Mouse (Mus musculus): Measurements from ENCODE around the gene Plpp7. TPM values are rescaled to one million over a fixed set of nuclear protein-coding genes. Genes with fewer than 3 reads are reported as not detected.

Gene Plpp7
- 2.9 and 7.7 TPM in 2 replicates for polyA plus RNA-seq (2012; rRNA removed)

DNA sequence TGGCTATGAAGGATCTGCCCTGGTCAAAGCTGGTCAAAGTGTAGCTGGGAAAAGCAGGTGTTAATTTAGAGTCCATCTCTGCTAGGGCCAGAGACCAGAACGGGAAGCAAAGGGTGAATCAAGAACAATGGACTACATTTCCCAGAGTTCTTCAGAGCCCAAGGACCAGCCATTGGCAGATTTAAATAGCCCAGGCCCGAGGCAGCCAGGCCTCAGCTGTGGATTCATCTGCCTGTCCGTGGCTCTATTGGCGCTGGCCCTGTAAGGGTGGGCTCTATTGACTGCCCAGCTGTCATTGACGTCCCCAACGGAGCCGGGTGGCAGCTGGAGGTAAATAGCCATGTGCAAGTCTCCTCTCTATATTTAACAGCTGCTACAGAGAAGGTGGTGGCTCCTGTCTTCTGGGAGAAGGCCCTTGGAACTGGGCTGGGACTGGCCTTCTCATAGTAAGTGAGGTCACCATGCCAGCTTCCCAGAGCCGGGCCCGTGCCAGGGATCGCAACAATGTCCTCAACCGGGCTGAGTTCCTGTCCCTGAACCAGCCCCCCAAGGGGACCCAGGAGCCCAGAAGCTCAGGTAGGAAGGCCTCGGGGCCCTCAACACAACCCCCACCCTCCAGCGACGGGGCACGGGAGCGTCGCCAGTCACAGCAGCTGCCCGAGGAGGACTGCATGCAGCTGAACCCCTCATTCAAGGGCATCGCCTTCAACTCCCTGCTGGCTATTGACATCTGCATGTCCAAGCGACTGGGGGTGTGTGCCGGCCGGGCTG lies at the start of gene Plpp7:
Gene Plpp7 (plus strand): TSS at position 178 of the 771 bp plus-strand sequence.
- Histone ChIP-seq H3K27ac (ENCODE audit: control insufficient read depth, insufficient read depth, low read length) (no peak within 1 kb of the TSS), H3K4me3 (ENCODE audit: control insufficient read depth, insufficient read depth, low read length) (peak within 1 kb of the TSS; percentile 13; the same call in 1 of the 2 replicates), H3K27me3 (ENCODE audit: control insufficient read depth, insufficient read depth, low read length) (no peaks in the 10 kb centered on the region), H3K36me3 (ENCODE audit: control insufficient read depth, insufficient read depth, low read length) (no peaks in the 10 kb centered on the region), H3K4me1 (replicated peaks; ENCODE audit: control insufficient read depth, insufficient read depth, low read length) (peaks cover 7% of the 10 kb centered on the region; the same call in 1 of the 2 replicates)
- no peak for DNase-seq
- 68% methylated on average over 22 of the region's 22 CpGs for WGBS
- TF ChIP-seq CTCF (IDR thresholded peaks at IDR 0.05; ENCODE audit: borderline replicate concordance, control insufficient read depth, extremely low read depth, insufficient read depth, low read length, poor library complexity): no peak
- TF ChIP-seq POLR2A (IDR thresholded peaks at IDR 0.05; ENCODE audit: control insufficient read depth, extremely low read depth, insufficient read depth, low read length, poor library complexity): no peak

DNA sequence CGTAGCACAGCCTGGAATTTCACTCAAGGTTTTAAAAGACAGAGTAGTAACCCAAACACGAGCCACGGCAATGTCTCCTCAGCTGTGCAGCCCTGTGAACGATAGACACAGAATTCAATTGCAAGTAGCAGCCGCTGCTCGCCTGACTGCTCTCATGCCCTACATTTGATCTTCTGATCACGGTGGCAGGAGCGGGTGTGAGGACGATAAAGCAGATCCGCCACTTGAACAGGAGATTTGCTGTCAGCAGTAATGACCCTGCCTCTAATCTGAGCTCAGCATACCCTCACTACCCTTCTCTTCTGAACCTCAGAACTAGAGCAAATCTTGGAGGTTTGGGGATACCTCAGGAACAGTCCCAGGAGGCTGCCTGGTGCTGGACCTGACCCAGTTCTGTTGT lies 49.3 kb upstream of the Plpp7 start:
- Histone ChIP-seq H3K36me3 (ENCODE audit: control insufficient read depth, insufficient read depth, low read length) (peaks cover 10% of the 10 kb centered on the region), H3K4me3 (ENCODE audit: control insufficient read depth, insufficient read depth, low read length) (no peak overlapping the region), H3K4me1 (replicated peaks; ENCODE audit: control insufficient read depth, insufficient read depth, low read length) (peaks cover 59% of the 10 kb centered on the region), H3K27me3 (ENCODE audit: control insufficient read depth, insufficient read depth, low read length) (no peaks in the 10 kb centered on the region), H3K27ac (ENCODE audit: control insufficient read depth, insufficient read depth, low read length) (peak overlapping the region; percentile 93)
- TF ChIP-seq CTCF (IDR thresholded peaks at IDR 0.05; ENCODE audit: borderline replicate concordance, control insufficient read depth, extremely low read depth, insufficient read depth, low read length, poor library complexity): no peak
- TF ChIP-seq POLR2A (IDR thresholded peaks at IDR 0.05; ENCODE audit: control insufficient read depth, extremely low read depth, insufficient read depth, low read length, poor library complexity): no peak
- 37% methylated on average over 10 of the region's 10 CpGs for WGBS
- DNase-seq: no peak

DNA sequence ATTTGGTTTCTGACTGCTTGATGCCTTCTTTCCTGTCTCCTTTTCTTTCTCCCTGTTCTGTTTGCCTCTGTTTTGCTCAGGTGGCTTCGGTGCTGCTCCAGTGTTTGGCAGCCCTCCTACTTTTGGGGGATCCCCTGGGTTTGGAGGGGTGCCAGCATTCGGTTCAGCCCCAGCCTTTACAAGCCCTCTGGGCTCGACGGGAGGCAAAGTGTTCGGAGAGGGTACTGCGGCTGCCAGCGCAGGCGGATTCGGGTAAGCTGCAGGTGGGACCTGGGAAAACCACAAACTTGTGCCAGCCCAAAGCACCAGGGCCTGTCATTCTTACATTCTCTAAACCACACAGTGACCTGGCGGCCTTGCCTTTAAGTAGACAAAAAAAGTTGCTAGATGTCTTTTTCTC lies 48.0 kb upstream of the Plpp7 start:
- TF ChIP-seq POLR2A (IDR thresholded peaks at IDR 0.05; ENCODE audit: control insufficient read depth, extremely low read depth, insufficient read depth, low read length, poor library complexity): peak; percentile 56; the same call in 1 of the 2 replicates
- TF ChIP-seq CTCF (IDR thresholded peaks at IDR 0.05; ENCODE audit: borderline replicate concordance, control insufficient read depth, extremely low read depth, insufficient read depth, low read length, poor library complexity): peak; percentile 66; the same call in 1 of the 2 replicates
- DNase-seq: peak; percentile 81
- Histone ChIP-seq H3K27me3 (ENCODE audit: control insufficient read depth, insufficient read depth, low read length) (no peaks in the 10 kb centered on the region), H3K4me3 (ENCODE audit: control insufficient read depth, insufficient read depth, low read length) (no peak overlapping the region), H3K4me1 (replicated peaks; ENCODE audit: control insufficient read depth, insufficient read depth, low read length) (peaks cover 65% of the 10 kb centered on the region), H3K36me3 (ENCODE audit: control insufficient read depth, insufficient read depth, low read length) (peaks cover 10% of the 10 kb centered on the region), H3K27ac (ENCODE audit: control insufficient read depth, insufficient read depth, low read length) (peak overlapping the region; percentile 95)
- WGBS: 8% methylated on average over 10 of the region's 10 CpGs

DNA sequence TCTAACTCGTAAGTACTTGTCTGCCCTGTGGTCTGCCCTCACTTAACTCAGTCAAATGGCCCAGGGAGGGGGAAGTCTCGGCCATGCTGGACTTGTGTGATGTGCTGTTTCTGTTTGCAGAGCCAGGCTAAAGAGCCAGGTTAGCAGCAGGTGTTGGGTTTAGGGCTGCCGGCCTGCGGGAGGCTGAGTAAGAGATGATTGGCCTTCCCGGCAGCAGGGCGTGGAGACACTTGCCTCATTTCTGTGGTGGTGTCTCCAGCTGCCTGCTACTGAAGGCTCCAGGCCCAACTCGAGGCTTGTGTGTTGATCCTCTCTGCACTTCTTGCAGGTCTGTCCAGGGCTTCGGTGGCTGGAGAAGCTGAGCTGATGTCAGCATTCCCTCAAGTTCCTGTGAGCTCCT lies 43.5 kb upstream of the Plpp7 start:
- WGBS: 38% methylated on average over 8 of the region's 8 CpGs
- no peaks in the 10 kb centered on the region for H3K27me3 ChIP-seq (ENCODE audit: control insufficient read depth, insufficient read depth, low read length)
- peak; percentile 46; the same call in 1 of the 2 replicates for TF ChIP-seq POLR2A (IDR thresholded peaks at IDR 0.05; ENCODE audit: control insufficient read depth, extremely low read depth, insufficient read depth, low read length, poor library complexity)
- TF ChIP-seq CTCF (IDR thresholded peaks at IDR 0.05; ENCODE audit: borderline replicate concordance, control insufficient read depth, extremely low read depth, insufficient read depth, low read length, poor library complexity): no peak
- peaks cover 10% of the 10 kb centered on the region for H3K36me3 ChIP-seq (ENCODE audit: control insufficient read depth, insufficient read depth, low read length)
- peak overlapping the region; percentile 89 for H3K27ac ChIP-seq (ENCODE audit: control insufficient read depth, insufficient read depth, low read length)
- no peak overlapping the region for H3K4me3 ChIP-seq (ENCODE audit: control insufficient read depth, insufficient read depth, low read length)
- H3K4me1 ChIP-seq (replicated peaks; ENCODE audit: control insufficient read depth, insufficient read depth, low read length): peaks cover 73% of the 10 kb centered on the region
- peak; percentile 61 for DNase-seq

DNA sequence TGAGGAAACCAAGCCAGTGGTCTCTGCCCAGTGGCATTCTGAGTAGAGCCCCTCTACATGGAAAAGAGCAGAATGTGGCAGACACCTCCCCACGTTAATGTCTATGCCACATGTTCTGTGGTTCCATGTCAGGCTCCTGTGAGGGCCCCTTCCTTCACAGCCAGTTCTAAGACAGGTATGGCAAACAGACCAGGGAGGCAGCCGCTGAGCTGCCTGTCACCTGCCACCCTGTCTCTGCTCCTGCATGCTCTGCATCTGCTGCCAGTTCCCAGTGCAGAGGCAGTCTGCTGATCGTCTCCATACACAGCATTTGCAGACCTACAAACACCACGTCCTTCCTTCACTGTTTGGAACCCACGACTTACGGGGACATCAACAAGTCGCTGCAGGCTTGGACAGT lies 42.9 kb upstream of the Plpp7 start:
- Histone ChIP-seq H3K27me3 (ENCODE audit: control insufficient read depth, insufficient read depth, low read length) (no peaks in the 10 kb centered on the region), H3K4me1 (replicated peaks; ENCODE audit: control insufficient read depth, insufficient read depth, low read length) (peaks cover 72% of the 10 kb centered on the region), H3K36me3 (ENCODE audit: control insufficient read depth, insufficient read depth, low read length) (peaks cover 10% of the 10 kb centered on the region), H3K27ac (ENCODE audit: control insufficient read depth, insufficient read depth, low read length) (peak overlapping the region; percentile 89), H3K4me3 (ENCODE audit: control insufficient read depth, insufficient read depth, low read length) (peak overlapping the region; percentile 6; the same call in 1 of the 2 replicates)
- 49% methylated on average over 7 of the region's 7 CpGs for whole genome bisulfite sequencing
- TF ChIP-seq CTCF (IDR thresholded peaks at IDR 0.05; ENCODE audit: borderline replicate concordance, control insufficient read depth, extremely low read depth, insufficient read depth, low read length, poor library complexity): no peak
- no peak for TF ChIP-seq POLR2A (IDR thresholded peaks at IDR 0.05; ENCODE audit: control insufficient read depth, extremely low read depth, insufficient read depth, low read length, poor library complexity)
- DNase-seq: no peak

DNA sequence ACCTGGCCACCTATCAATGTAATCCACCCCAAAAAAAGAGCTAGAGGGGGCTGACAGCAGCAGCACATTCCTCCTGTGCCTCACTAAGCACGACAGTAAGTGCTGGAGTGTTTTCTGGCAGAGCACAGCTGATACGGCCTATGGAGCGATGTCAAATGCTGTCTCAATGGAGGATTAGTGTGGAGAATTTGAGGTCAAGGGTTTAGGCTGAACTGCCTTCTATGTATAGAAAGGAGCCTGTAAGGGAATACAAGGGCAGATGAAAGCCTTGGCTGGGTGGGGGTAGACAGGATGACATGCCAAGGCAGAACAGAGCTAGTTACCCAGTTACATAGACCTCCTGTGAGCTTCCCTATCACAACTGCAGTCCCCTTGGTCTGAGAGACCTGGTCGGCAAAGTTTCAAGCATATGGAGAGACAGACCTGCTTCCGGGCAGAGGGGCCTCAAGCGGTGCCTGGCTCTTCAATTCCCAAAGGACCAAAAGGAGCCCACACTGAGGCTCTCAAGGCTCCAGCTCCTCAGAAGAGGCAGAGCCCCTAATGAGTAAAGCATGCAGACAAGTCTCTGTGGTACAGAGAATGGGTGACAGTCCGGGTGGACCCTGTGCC lies 39.9 kb upstream of the Plpp7 start:
- Histone ChIP-seq H3K36me3 (ENCODE audit: control insufficient read depth, insufficient read depth, low read length) (peaks cover 4% of the 10 kb centered on the region; the same call in 1 of the 2 replicates), H3K4me1 (replicated peaks; ENCODE audit: control insufficient read depth, insufficient read depth, low read length) (peaks cover 83% of the 10 kb centered on the region), H3K4me3 (ENCODE audit: control insufficient read depth, insufficient read depth, low read length) (no peak overlapping the region), H3K27me3 (ENCODE audit: control insufficient read depth, insufficient read depth, low read length) (no peaks in the 10 kb centered on the region), H3K27ac (ENCODE audit: control insufficient read depth, insufficient read depth, low read length) (peak overlapping the region; percentile 79)
- TF ChIP-seq POLR2A (IDR thresholded peaks at IDR 0.05; ENCODE audit: control insufficient read depth, extremely low read depth, insufficient read depth, low read length, poor library complexity) (no peak), CTCF (IDR thresholded peaks at IDR 0.05; ENCODE audit: borderline replicate concordance, control insufficient read depth, extremely low read depth, insufficient read depth, low read length, poor library complexity) (no peak)
- DNase-seq: no peak
- 91% methylated on average over 7 of the region's 7 CpGs for WGBS

Data from thymus, adult 2 months (tissue).